Mouse (Mus musculus): ENCODE measurements at regions not wholly inside any gene's neighbourhood (a gene's known extent, or its start where the extent isn't known, plus 50 kb on each side); places are given as distances from the start of the nearest gene placed in this dataset.

DNA sequence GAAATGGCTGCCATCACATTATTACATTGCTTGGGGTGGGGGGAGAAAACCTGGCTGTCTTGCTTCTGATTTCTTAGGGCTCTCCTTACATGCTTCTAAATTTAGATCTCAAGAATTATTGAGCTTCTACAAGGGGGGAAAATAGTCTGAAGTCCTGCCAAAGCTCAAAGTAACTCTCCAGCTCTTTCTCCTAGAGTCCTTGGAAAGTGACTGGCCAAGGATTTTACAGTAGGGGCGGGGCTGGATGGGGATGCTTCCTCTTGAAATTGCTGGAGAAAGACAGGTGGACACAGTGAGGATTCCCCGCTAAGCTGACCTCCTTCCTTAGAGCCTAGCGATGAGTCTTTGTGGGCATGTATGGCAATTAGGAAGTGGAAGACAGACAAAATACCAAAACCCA, 117.9 kb upstream of the Cacna2d3 start:
- 90% methylated on average over 3 of the region's 3 CpGs for WGBS
- no peaks in the 10 kb centered on the region for H3K9me3 ChIP-seq
- no peaks in the 10 kb centered on the region for H3K27me3 ChIP-seq (replicated peaks; ENCODE audit: low read depth, poor library complexity, severe bottlenecking)
- no peaks in the 10 kb centered on the region for H3K4me1 ChIP-seq
- DNase-seq (ENCODE audit: low spot score), result no peak
- H3K36me3 ChIP-seq (replicated peaks), result no peaks in the 10 kb centered on the region
- no peak overlapping the region for H3K4me3 ChIP-seq
- H3K27ac ChIP-seq (replicated peaks), result no peak overlapping the region

DNA sequence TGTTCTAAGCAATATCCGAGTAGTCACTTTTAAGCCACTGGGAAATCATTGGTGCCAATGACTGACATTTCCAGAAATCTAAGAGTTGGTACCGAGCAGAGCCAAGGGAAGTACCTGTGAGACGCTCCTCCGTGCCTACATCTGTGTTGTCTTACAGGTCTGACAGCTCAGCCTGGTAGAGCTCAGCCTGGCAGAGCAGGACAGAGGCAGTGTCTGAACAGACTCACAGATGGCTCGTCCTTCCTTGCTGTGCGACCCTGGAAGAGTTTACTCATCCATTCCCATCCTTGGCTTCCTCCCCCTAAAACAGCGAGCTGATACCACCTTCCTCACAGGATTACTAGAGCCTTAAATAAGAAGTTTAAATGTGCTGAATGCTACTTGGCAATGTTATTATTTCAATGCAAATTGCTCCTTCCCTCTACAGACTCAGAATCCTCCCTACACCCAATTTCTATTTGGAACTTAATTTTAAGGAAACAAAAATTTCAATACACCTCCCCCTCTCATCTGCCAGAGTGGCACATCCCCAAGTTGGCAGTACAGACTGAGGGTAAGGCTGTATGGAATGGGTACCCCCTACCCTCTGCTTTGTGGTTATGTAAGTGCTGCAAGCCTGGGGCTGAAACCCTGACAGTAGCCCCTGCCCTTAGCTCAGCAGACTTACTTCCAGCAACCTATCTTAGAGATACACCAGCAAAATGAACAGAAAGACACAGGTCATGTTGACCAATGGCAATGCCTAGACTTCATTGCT, 119.9 kb upstream of the Cacna2d3 start:
- DNase-seq (ENCODE audit: low spot score), result no peak
- Histone ChIP-seq H3K4me1 (no peaks in the 10 kb centered on the region), H3K27me3 (replicated peaks; ENCODE audit: low read depth, poor library complexity, severe bottlenecking) (no peaks in the 10 kb centered on the region), H3K36me3 (replicated peaks) (no peaks in the 10 kb centered on the region), H3K27ac (replicated peaks) (no peak overlapping the region), H3K4me3 (no peak overlapping the region), H3K9me3 (no peaks in the 10 kb centered on the region)
- 89% methylated on average over 7 of the region's 7 CpGs for WGBS

DNA sequence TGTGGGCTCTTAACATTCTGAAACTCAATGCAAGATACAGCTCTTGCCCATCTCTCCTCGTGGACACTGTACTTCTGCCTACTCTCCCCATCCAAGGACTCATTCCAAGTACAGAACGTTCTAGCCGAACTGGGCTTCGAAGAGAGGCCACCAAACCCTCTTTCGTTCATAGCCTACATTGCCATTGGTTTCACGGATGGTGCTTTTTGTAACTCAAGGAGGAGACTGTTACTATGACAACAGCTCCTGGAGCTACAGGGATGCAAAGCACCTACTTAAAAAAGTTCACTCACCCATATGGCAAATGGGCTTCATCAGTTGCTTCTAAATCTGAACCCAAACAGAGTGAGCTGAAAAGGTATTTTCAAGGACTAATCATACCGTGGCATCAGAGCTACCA, 120.4 kb upstream of the Selenok start:
- Histone ChIP-seq H3K27ac (replicated peaks) (no peak overlapping the region), H3K4me3 (no peak overlapping the region), H3K27me3 (replicated peaks; ENCODE audit: low read depth, poor library complexity, severe bottlenecking) (no peaks in the 10 kb centered on the region), H3K36me3 (replicated peaks) (no peaks in the 10 kb centered on the region), H3K4me1 (no peaks in the 10 kb centered on the region), H3K9me3 (no peaks in the 10 kb centered on the region)
- DNase-seq (ENCODE audit: low spot score), result no peak
- 89% methylated on average over 7 of the region's 7 CpGs for WGBS

DNA sequence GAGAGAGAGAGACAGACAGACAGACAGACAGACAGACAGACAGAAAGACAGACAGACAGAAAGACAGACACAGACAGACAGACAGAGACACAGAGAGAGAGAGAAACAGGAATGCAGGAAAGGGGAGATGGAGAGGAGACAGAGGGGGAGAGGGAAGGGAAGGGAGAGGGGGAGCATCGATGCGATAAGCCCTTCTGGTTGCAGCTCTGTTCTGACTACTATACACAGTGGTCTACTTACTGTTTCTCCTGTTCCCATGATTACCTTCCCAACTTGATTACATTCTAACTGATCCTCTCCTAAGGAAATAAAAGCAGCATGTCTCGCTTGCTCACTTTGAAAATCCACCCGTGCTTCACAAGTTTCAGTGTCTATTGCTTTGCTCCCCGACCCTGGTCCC, 116.8 kb upstream of the Selenok start:
- H3K27ac ChIP-seq (replicated peaks), result no peak overlapping the region
- no peaks in the 10 kb centered on the region for H3K36me3 ChIP-seq (replicated peaks)
- no peaks in the 10 kb centered on the region for H3K9me3 ChIP-seq
- H3K27me3 ChIP-seq (replicated peaks; ENCODE audit: low read depth, poor library complexity, severe bottlenecking), result no peaks in the 10 kb centered on the region
- no peak for DNase-seq (ENCODE audit: low spot score)
- no peak overlapping the region for H3K4me3 ChIP-seq
- no peaks in the 10 kb centered on the region for H3K4me1 ChIP-seq
- WGBS, result 83% methylated on average over 5 of the region's 5 CpGs

DNA sequence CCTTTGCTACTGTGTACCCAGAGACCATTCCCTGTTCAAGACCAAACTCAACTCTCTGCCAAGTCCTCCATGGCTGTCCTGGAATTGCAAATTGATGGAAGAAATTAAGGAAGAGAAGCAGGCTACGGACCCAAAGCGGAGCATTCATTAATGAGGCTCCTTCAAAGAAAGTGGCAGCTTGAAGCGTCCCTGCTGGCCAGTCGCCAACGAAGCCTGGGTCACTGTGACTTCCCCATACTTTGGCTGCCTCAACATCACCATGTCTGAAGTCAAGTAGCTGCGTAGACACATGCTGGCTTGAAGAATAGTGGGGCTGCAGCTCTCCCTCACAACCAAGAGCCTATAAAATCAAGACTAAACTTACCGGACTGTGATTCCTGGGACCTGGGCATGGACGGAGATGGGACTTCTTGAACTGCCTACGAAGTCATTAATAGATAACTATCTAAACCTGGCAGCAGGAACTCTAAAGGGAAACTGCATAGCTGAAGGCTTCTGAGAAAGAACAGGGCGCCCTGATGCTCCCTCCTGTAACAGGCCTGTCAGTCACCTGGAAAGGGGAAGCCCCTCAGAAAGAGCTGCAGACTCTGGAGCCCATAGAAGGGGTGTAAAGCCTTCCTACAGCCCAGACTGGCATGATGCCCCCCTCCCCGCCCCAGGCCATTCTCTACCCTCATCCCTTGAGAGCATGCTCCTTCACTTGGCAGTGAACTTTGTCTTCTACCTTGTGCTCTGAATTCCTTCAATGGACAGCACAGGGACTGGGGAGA, 116.0 kb upstream of the Selenok start:
- H3K4me1 ChIP-seq, result no peaks in the 10 kb centered on the region
- no peaks in the 10 kb centered on the region for H3K36me3 ChIP-seq (replicated peaks)
- no peak overlapping the region for H3K27ac ChIP-seq (replicated peaks)
- no peaks in the 10 kb centered on the region for H3K9me3 ChIP-seq
- WGBS, result 89% methylated on average over 11 of the region's 11 CpGs
- H3K4me3 ChIP-seq, result no peak overlapping the region
- no peak for DNase-seq (ENCODE audit: low spot score)
- H3K27me3 ChIP-seq (replicated peaks; ENCODE audit: low read depth, poor library complexity, severe bottlenecking), result no peaks in the 10 kb centered on the region

DNA sequence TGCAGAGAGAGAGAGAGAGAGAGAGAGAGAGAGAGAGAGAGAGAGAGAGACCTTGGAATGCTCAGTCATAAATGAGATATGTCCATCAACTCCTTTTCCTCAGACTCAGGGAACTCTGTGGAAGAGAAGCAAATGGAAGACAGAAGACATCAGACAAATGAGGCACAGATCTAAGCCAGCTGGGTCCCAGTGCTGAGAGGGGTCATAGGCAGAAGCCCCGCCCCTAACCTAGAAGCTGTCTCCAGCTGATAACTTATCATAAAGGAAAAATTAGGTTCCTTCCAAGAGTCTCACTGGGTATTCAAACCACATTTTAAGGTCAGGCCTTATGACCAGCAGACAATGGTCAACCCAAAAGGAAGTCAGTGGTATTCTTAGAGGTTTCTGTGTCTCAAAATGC, 106.1 kb upstream of the Selenok start:
- 0 out of 2 replicates have a peak, but pooled peaks cover 2% of the 10 kb centered on the region for H3K27me3 ChIP-seq (replicated peaks; ENCODE audit: low read depth, poor library complexity, severe bottlenecking)
- H3K27ac ChIP-seq (replicated peaks), result no peak overlapping the region
- H3K4me1 ChIP-seq, result peaks cover 7% of the 10 kb centered on the region; the same call in 1 of the 2 replicates
- WGBS, result 83% methylated on average over 1 of the region's 1 CpGs
- no peaks in the 10 kb centered on the region for H3K9me3 ChIP-seq
- no peaks in the 10 kb centered on the region for H3K36me3 ChIP-seq (replicated peaks)
- no peak for DNase-seq (ENCODE audit: low spot score)
- H3K4me3 ChIP-seq, result no peak overlapping the region

DNA sequence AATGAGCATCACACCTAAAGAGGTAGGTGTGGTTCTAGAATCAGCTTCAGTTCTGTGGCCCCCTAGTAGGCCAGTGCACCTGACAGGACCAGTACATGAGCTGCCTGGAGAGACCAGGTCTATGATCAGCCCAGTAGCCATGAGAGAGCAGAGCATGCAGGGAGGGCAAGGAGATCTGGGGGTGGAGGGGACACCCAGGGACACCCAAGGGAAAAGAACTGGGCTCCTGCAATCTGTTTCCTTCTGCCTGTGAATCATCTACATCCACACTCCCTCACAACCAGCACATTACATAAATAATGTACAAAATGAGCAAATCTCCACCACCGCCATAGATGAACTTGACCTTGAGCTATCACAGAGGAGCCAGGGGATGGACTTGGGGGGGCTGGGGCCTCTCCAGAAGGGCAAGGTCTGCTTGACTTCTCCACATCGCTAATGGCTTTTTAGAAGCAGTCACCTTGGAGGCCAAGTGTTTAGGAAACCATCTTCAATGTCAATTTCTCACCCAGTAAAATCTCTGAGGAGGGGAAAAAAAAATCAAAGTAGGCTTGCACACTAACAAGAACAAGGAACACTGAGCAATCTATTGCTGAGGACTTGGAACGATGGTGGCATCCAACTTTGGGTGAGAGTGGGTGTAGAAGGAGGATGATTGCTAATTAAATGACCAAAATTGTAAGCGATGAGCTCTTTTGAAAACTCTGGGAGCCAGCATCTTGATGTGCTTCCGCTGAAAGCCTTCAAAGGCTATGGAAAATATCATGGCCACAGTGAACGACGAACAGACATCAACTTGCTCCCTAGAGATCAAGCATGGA, 101.4 kb upstream of the Selenok start:
- Histone ChIP-seq H3K36me3 (replicated peaks) (no peaks in the 10 kb centered on the region), H3K4me1 (peaks cover 16% of the 10 kb centered on the region), H3K27me3 (replicated peaks; ENCODE audit: low read depth, poor library complexity, severe bottlenecking) (0 out of 2 replicates have a peak, but pooled peaks cover 2% of the 10 kb centered on the region), H3K9me3 (no peaks in the 10 kb centered on the region), H3K4me3 (no peak overlapping the region), H3K27ac (replicated peaks) (no peak overlapping the region)
- WGBS, result 84% methylated on average over 7 of the region's 7 CpGs
- no peak for DNase-seq (ENCODE audit: low spot score)

DNA sequence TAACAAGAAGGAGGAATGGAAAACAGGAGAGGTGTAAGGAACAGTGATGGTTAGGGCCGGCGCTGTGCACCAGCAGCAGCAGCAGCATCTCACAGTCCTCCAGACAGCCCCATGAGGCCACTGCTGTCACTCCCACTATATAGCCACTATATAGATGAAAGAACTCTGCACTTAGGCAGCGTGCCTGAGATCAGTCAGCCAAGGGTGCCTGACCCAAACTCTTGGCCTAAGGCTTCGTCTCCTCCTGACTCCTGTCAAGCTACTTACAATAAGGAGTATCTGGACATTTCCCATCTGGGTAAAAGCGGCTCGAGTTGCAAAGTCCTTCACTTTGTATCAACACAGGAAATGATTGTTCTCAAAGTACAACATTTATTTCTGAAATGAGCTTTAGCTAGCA, 100.8 kb upstream of the Selenok start:
- peaks cover 16% of the 10 kb centered on the region for H3K4me1 ChIP-seq
- no peaks in the 10 kb centered on the region for H3K9me3 ChIP-seq
- H3K36me3 ChIP-seq (replicated peaks), result no peaks in the 10 kb centered on the region
- no peak overlapping the region for H3K4me3 ChIP-seq
- 0 out of 2 replicates have a peak, but pooled peaks cover 2% of the 10 kb centered on the region for H3K27me3 ChIP-seq (replicated peaks; ENCODE audit: low read depth, poor library complexity, severe bottlenecking)
- H3K27ac ChIP-seq (replicated peaks), result no peak overlapping the region
- peak; percentile 47 for DNase-seq (ENCODE audit: low spot score)
- 49% methylated on average over 6 of the region's 6 CpGs for WGBS

DNA sequence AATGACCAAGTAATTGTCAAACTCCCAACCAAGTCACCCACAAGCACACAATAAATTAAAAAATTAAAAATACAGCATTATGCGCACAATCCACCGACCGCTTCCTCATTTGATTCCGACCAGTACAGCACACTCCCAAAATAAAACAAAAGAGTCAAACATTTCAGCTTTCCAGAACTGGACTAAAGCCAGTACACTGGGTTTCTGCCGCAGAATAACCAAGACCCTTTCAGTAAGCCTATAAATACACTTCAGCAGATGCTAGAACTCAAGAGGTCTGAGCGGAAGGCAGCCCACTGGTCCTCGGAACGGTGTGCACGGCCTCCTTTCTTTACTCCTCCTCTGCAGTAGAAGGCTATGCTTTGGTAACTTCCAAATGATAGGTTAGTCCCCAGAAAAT, 98.2 kb upstream of the Selenok start:
- H3K9me3 ChIP-seq, result no peaks in the 10 kb centered on the region
- no peaks in the 10 kb centered on the region for H3K27me3 ChIP-seq (replicated peaks; ENCODE audit: low read depth, poor library complexity, severe bottlenecking)
- 96% methylated on average over 9 of the region's 9 CpGs for WGBS
- H3K4me1 ChIP-seq, result peaks cover 16% of the 10 kb centered on the region
- H3K36me3 ChIP-seq (replicated peaks), result no peaks in the 10 kb centered on the region
- no peak for DNase-seq (ENCODE audit: low spot score)
- H3K27ac ChIP-seq (replicated peaks), result no peak overlapping the region
- no peak overlapping the region for H3K4me3 ChIP-seq

DNA sequence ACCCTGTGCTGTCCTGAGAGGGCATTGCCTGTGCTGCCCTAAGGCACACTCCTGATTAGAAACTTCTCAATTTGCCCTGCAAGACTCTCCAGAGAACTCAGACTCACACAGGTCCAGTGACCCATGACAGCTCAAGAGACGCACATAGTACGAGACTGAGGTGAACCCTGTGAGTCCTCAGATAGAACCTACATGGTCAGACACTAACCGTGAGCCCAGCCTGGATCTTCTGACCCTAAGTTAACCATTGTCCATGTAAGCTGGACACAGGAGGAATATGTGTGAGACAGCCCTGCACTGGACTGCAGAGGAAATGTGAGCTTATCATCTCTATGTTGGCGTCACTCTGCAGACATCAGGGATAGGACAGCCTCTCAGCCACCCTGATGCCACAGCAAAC, 91.4 kb upstream of the Selenok start:
- WGBS, result 84% methylated on average over 4 of the region's 4 CpGs

DNA sequence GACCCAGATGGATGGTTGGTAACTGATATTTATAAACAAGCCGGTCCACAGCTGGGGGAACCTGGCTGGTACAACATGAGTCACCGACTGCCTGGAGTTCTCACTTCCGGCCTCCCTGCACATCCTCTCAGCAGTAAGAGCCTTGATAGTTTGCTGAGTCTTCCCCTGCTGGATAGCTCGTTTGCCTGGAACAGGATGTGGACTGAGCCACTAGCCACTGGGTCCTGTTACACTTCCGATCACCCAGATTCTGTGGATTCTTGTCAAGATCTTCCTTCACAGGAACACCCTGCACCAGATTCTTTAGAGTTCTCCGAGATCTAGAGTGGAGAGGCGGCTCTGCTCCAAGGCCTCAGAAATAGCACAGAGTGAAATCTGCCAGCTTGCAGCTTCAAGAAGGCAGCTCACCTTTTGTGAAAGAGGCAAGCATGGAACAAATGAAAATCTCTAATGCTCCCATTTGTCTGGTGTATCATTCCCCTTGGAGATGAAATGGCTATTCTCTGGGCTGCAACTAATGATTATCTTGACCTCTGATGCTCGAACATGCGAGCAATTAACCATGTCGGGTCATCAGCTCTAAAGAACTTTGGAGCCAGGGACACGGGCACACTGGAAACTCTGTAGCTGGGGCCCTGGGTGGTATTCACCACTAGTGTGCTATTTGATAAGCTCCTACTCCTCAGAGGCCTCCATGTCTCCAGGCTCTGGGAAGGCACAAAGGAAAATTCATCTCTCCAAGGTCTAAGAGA, 90.3 kb upstream of the Selenok start:
- peak; percentile 30 for DNase-seq (ENCODE audit: low spot score)
- no peak overlapping the region for H3K4me3 ChIP-seq
- H3K27ac ChIP-seq (replicated peaks), result peak overlapping the region; percentile 67
- H3K9me3 ChIP-seq, result no peaks in the 10 kb centered on the region
- H3K4me1 ChIP-seq, result peaks cover 24% of the 10 kb centered on the region
- no peaks in the 10 kb centered on the region for H3K36me3 ChIP-seq (replicated peaks)
- no peaks in the 10 kb centered on the region for H3K27me3 ChIP-seq (replicated peaks; ENCODE audit: low read depth, poor library complexity, severe bottlenecking)
- 62% methylated on average over 11 of the region's 11 CpGs for WGBS

More for the DNA sequence above, 91.4 kb upstream of the Selenok start:
- peak overlapping the region; percentile 48; the same call in 1 of the 2 replicates for H3K27ac ChIP-seq (replicated peaks)
- H3K36me3 ChIP-seq (replicated peaks), result no peaks in the 10 kb centered on the region
- H3K27me3 ChIP-seq (replicated peaks; ENCODE audit: low read depth, poor library complexity, severe bottlenecking), result no peaks in the 10 kb centered on the region
- H3K9me3 ChIP-seq, result no peaks in the 10 kb centered on the region
- no peak for DNase-seq (ENCODE audit: low spot score)
- H3K4me1 ChIP-seq, result peaks cover 20% of the 10 kb centered on the region
- no peak overlapping the region for H3K4me3 ChIP-seq

DNA sequence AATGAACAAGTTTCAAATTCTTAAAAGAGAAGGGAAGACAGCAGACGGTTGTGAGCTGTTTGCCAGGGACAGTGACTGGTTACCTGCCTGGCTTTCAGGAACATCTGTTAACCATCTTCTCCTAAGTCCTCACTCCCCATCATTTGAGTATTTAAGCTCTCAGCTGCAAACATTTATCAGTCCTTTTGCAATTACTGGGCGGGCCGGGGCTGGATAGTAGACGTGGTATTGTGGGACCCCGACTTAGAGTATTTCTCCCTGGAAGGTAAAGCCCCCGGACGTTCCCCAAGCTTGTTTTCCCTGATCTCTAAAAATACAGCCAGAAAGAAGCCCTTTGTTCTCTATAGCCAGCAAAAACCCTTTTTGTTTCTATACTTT, 89.7 kb upstream of the Selenok start:
- H3K36me3 ChIP-seq (replicated peaks), result no peaks in the 10 kb centered on the region
- H3K27ac ChIP-seq (replicated peaks), result peak overlapping the region; percentile 67
- no peaks in the 10 kb centered on the region for H3K27me3 ChIP-seq (replicated peaks; ENCODE audit: low read depth, poor library complexity, severe bottlenecking)
- H3K4me3 ChIP-seq, result no peak overlapping the region
- no peaks in the 10 kb centered on the region for H3K9me3 ChIP-seq
- 62% methylated on average over 7 of the region's 7 CpGs for WGBS
- DNase-seq (ENCODE audit: low spot score), result peak; percentile 28
- peaks cover 24% of the 10 kb centered on the region for H3K4me1 ChIP-seq

All from embryonic facial prominence, embryonic 10.5 days (tissue).